In genomic region chr2:153115679-153116081, GRCm38 (mm10) we compare ENCODE assay signal across 23 mouse cellular contexts. TPM values are rescaled to one million over a fixed set of nuclear protein-coding genes. Genes with fewer than 3 reads are reported as not detected.
DNase-seq lines count a peak whose midpoint lies in the region; ATAC-seq and TF ChIP-seq lines count a peak whose summit lies in the region.
"Had no signal": no experiment of that assay in that cellular context is flagged by ENCODE, and none has a peak within 500 bp of the region (broad histone marks: within the 10 kb centered on the region; RNA-seq: fewer than 3 reads in every experiment).

No protein-coding gene starts in this region.

- H3K9me3 ChIP-seq in MEL (replicated peaks; ENCODE audit: insufficient read depth, low read length): no peaks in the 10 kb centered on the region
- no peaks in the 10 kb centered on the region for H3K9me3 ChIP-seq in forebrain, embryonic 11.5 days (ENCODE audit: control insufficient read depth, low read length)
- H3K9me3 ChIP-seq: embryonic facial prominence, embryonic 10.5 days; forebrain, embryonic 15.5 days; heart, embryonic 12.5 days; liver, embryonic 15.5 days; megakaryocyte, embryonic 14.5 days; midbrain, embryonic 15.5 days had no signal

- ATAC-seq in erythroblast, adult 5-6 weeks (replicated peaks; ENCODE audit: low FRiP score, poor library complexity, severe bottlenecking): no peak
- ATAC-seq in forebrain, embryonic 11.5 days (replicated peaks; ENCODE audit: low FRiP score): no peak
- ATAC-seq: activated CD4-positive, CD25-positive, alpha-beta regulatory T cell, adult 4 months; forebrain, embryonic 15.5 days; lung, postnatal 0 days; midbrain, embryonic 15.5 days had no signal

- H3K27me3 ChIP-seq in spleen, adult 2 months (ENCODE audit: control insufficient read depth, insufficient read depth, low read length): no peaks in the 10 kb centered on the region
- H3K27me3 ChIP-seq in MEL (ENCODE audit: control insufficient read depth in 1 of 2, insufficient read depth in 2 of 2, low read length in 2 of 2): peaks cover 1 to 6% of the 10 kb centered on the region in 2 experiments; a peak in 3 of 4 replicates
- no peaks in the 10 kb centered on the region for H3K27me3 ChIP-seq in forebrain, embryonic 11.5 days (ENCODE audit: control insufficient read depth, insufficient read depth, low read length)
- H3K27me3 ChIP-seq: forebrain, embryonic 15.5 days; midbrain, embryonic 15.5 days had no signal

- no peak overlapping the region for H3K4me2 ChIP-seq in forebrain, embryonic 11.5 days (ENCODE audit: low read depth, low read length, severe bottlenecking)
- H3K4me2 ChIP-seq: forebrain, embryonic 15.5 days; heart, embryonic 12.5 days; hindbrain, embryonic 14.5 days; liver, embryonic 15.5 days; midbrain, embryonic 15.5 days had no signal

- peaks cover 2% of the 10 kb centered on the region; the same call in 1 of the 2 replicates for H3K36me3 ChIP-seq in spleen, adult 2 months (ENCODE audit: control insufficient read depth, insufficient read depth, low read length)
- H3K36me3 ChIP-seq in MEL (ENCODE audit: control insufficient read depth in 1 of 2, insufficient read depth in 2 of 2, low read length in 2 of 2) (peaks cover 0 to 24% of the 10 kb centered on the region in 2 experiments; a peak in 2 of 4 replicates), macrophage (ENCODE audit: inconsistent target) (peaks cover 20% of the 10 kb centered on the region; the same call in 1 of the 2 replicates)
- no peaks in the 10 kb centered on the region for H3K36me3 ChIP-seq in forebrain, embryonic 11.5 days (ENCODE audit: control insufficient read depth, insufficient read depth, low read length)
- H3K36me3 ChIP-seq: embryonic facial prominence, embryonic 10.5 days; forebrain, embryonic 15.5 days; heart, embryonic 12.5 days; liver, embryonic 15.5 days; midbrain, embryonic 15.5 days had no signal

- peaks cover 27% of the 10 kb centered on the region for H3K4me1 ChIP-seq in spleen, adult 2 months (ENCODE audit: control insufficient read depth, insufficient read depth, insufficient read length)
- H3K4me1 ChIP-seq in MEL (ENCODE audit: control insufficient read depth in 1 of 2, insufficient read depth in 2 of 2, low read length in 2 of 2): peaks cover 11 to 33% of the 10 kb centered on the region in 2 experiments
- H3K4me1 ChIP-seq in bone marrow, adult 2 months (ENCODE audit: control insufficient read depth, insufficient read depth, low read length): peaks cover 17% of the 10 kb centered on the region
- no peaks in the 10 kb centered on the region for H3K4me1 ChIP-seq in forebrain, embryonic 11.5 days (replicated peaks; ENCODE audit: control insufficient read depth, insufficient read depth, low read length)
- H3K4me1 ChIP-seq: embryonic facial prominence, embryonic 10.5 days; forebrain, embryonic 15.5 days; heart, embryonic 12.5 days; midbrain, embryonic 15.5 days had no signal

- TF ChIP-seq CTCF in spleen, adult 2 months (IDR thresholded peaks at IDR 0.05; ENCODE audit: extremely low read depth, insufficient read depth, insufficient read length, insufficient replicate concordance): no peak
- no peak for TF ChIP-seq CTCF in MEL (IDR thresholded peaks at IDR 0.05 in 2 of 3, conservative IDR thresholded peaks at IDR 0.05 in 1 of 3; ENCODE audit: control insufficient read depth in 1 of 3, insufficient read depth in 1 of 3, low read depth in 2 of 3, low read length in 3 of 3, poor library complexity in 1 of 3, severe bottlenecking in 1 of 3)
- TF ChIP-seq CTCF in bone marrow, adult 2 months (IDR thresholded peaks at IDR 0.05; ENCODE audit: control insufficient read depth, insufficient read depth, low read length): no peak

- 28% methylated on average over 4 of the region's 4 CpGs for WGBS in spleen, adult 2 months
- WGBS in bone marrow, adult 2 months: 6% methylated on average over 4 of the region's 4 CpGs
- 14% methylated on average over 4 of the region's 4 CpGs for WGBS in macrophage (ENCODE audit: missing documents)
- 80% methylated on average over 4 of the region's 4 CpGs for WGBS in forebrain, embryonic 11.5 days

- TF ChIP-seq POLR2A in spleen, adult 2 months (IDR thresholded peaks at IDR 0.05; ENCODE audit: low read depth, low read length): no peak
- TF ChIP-seq POLR2A in MEL (IDR thresholded peaks at IDR 0.05; ENCODE audit: control insufficient read depth in 1 of 2, insufficient read depth in 1 of 2, low read depth in 1 of 2, low read length in 2 of 2, poor library complexity in 1 of 2): peak; percentile 39 to 78; a peak in 2 of 4 replicates
- TF ChIP-seq POLR2A in bone marrow, adult 2 months (IDR thresholded peaks at IDR 0.05; ENCODE audit: borderline replicate concordance, control insufficient read depth, low read depth, low read length): no peak

- no peak for DNase-seq in spleen, adult 2 months (ENCODE audit: low read depth in 1 of 2, low spot score in 2 of 2)
- no peak for DNase-seq in spleen, adult 18-20 months
- DNase-seq in MEL (ENCODE audit: low read depth, low spot score): peak; percentile 89
- DNase-seq in forebrain, embryonic 11.5 days (ENCODE audit: low spot score): no peak
- DNase-seq: adrenal gland, postnatal 10 days; cerebellum, adult 18-20 months; cerebellum, postnatal 36 days; heart, postnatal 14 days; retina, postnatal 1 day; right cerebral cortex, postnatal 4 days; thymus, adult 2 months had no signal

- H3K27ac ChIP-seq in spleen, adult 2 months (ENCODE audit: insufficient read depth, low read length): peak overlapping the region; percentile 70
- H3K27ac ChIP-seq in MEL (ENCODE audit: control insufficient read depth, low read depth, low read length): peak overlapping the region; percentile 89
- H3K27ac ChIP-seq in bone marrow, adult 2 months (ENCODE audit: control insufficient read depth, insufficient read depth, low read depth, low read length, poor library complexity): peak overlapping the region; percentile 54; the same call in 1 of the 2 replicates
- peak overlapping the region; percentile 93 for H3K27ac ChIP-seq in macrophage
- H3K27ac ChIP-seq in forebrain, embryonic 11.5 days (ENCODE audit: low read depth, low read length): no peak overlapping the region
- H3K27ac ChIP-seq: embryonic facial prominence, embryonic 10.5 days; forebrain, embryonic 15.5 days; hindbrain, embryonic 14.5 days; liver, embryonic 15.5 days; midbrain, embryonic 15.5 days had no signal

- H3K79me2 ChIP-seq in MEL (ENCODE audit: control insufficient read depth, insufficient read depth, low read length, poor library complexity): no peaks in the 10 kb centered on the region
- H3K79me2 ChIP-seq in macrophage (ENCODE audit: inconsistent target): peaks cover 79% of the 10 kb centered on the region

- H3K9ac ChIP-seq in MEL (ENCODE audit: control insufficient read depth, low read depth, low read length, poor library complexity, severe bottlenecking): peak overlapping the region; percentile 60
- H3K9ac ChIP-seq in forebrain, embryonic 11.5 days (ENCODE audit: low read length): no peak overlapping the region
- H3K9ac ChIP-seq: forebrain, embryonic 15.5 days; heart, embryonic 12.5 days; hindbrain, embryonic 14.5 days; liver, embryonic 15.5 days; midbrain, embryonic 15.5 days had no signal

- TF ChIP-seq EP300 in MEL (IDR thresholded peaks at IDR 0.05; ENCODE audit: low read depth in 1 of 2, low read length in 2 of 2): peak; percentile 79 to 83

- TF ChIP-seq RAD21 in MEL (IDR thresholded peaks at IDR 0.05; ENCODE audit: low read depth, low read length): no peak

- no peak overlapping the region for H3K4me3 ChIP-seq in spleen, adult 2 months (ENCODE audit: extremely low read depth, insufficient read depth, insufficient read length)
- H3K4me3 ChIP-seq in MEL (ENCODE audit: control insufficient read depth in 1 of 2, insufficient read depth in 1 of 2, low read depth in 2 of 2, low read length in 2 of 2) (peak overlapping the region in 1 of 2 experiments; percentile 25; a peak in 1 of 4 replicates), macrophage (ENCODE audit: inconsistent target) (no peak overlapping the region)
- no peak overlapping the region for H3K4me3 ChIP-seq in bone marrow, adult 2 months (replicated peaks; ENCODE audit: control insufficient read depth, low read depth, low read length)
- no peak overlapping the region for H3K4me3 ChIP-seq in forebrain, embryonic 11.5 days (ENCODE audit: low read depth, low read length)
- H3K4me3 ChIP-seq: embryonic facial prominence, embryonic 10.5 days; forebrain, embryonic 15.5 days; heart, embryonic 12.5 days; liver, embryonic 15.5 days; megakaryocyte, embryonic 14.5 days; midbrain, embryonic 15.5 days had no signal

RNA-seq across cellular contexts. Expression of gene Hck, which starts 7.4 kb away (rescaled TPM):
- polyA plus RNA-seq in spleen, adult 2 months (2012; rRNA removed): 78.9 and 92.2 TPM in 2 replicates
- total RNA-seq in MEL (2012; rRNA removed): not detected in 2 replicates
- polyA plus RNA-seq in MEL (2012; ENCODE audit: insufficient read depth in 1 of 2, insufficient read length in 2 of 2, low read depth in 1 of 2, low replicate concordance in 2 of 2, missing spikeins in 1 of 2) (not detected), macrophage (2018) (79.1 to 116 TPM (median 113 TPM) in 3 replicates)
- polyA plus RNA-seq in bone marrow, adult 2 months (2011; ENCODE audit: insufficient read depth, insufficient read length, low replicate concordance, missing spikeins): 20.0 and 54.3 TPM in 2 replicates
- 100 to 1,000 TPM in 13 of 26 experiments, 10 to 100 TPM in 13; 41.1 to 247 (median 110) TPM for total RNA-seq in macrophage (2018; cell fraction: chromatin; rRNA removed)
- 100 to 1,000 TPM in 14 of 26 experiments, 10 to 100 TPM in 12; 66.9 to 317 (median 157) TPM for total RNA-seq in macrophage (2018; cell fraction: cytosol; rRNA removed)
- total RNA-seq in macrophage (2018; cell fraction: nucleus; rRNA removed): 100 to 1,000 TPM in 15 of 26 experiments, 10 to 100 TPM in 11; 50.1 to 367 (median 152) TPM
- total RNA-seq in erythroblast, adult 5-6 weeks (2015; ENCODE audit: low replicate concordance): 19.2 and 46.6 TPM in 2 replicates
- total RNA-seq in erythroblast, adult 5-6 weeks (2017; ENCODE audit: low replicate concordance): 28.7 and 45.7 TPM in 2 replicates
- polyA plus RNA-seq in forebrain, embryonic 11.5 days (2014; fragmentation: Nextera tagmentation; extraction: Ambion mirVana): 1.8 TPM in 2 replicates

RNA-seq across cellular contexts. Expression of gene Tm9sf4, which starts 45.4 kb away (rescaled TPM):
- 21.8 and 22.0 TPM in 2 replicates for polyA plus RNA-seq in spleen, adult 2 months (2012; rRNA removed)
- 16.1 and 16.8 TPM in 2 replicates for total RNA-seq in MEL (2012; rRNA removed)
- polyA plus RNA-seq in MEL (2012; ENCODE audit: insufficient read depth in 1 of 2, insufficient read length in 2 of 2, low read depth in 1 of 2, low replicate concordance in 2 of 2, missing spikeins in 1 of 2): 100 to 1,000 TPM in 1 of 2 experiments, 10 to 100 TPM in 1; 29.8 to 269 TPM
- 12.6 and 18.3 TPM in 2 replicates for polyA plus RNA-seq in bone marrow, adult 2 months (2011; ENCODE audit: insufficient read depth, insufficient read length, low replicate concordance, missing spikeins)
- total RNA-seq in macrophage (2018; cell fraction: chromatin; rRNA removed): 100 to 1,000 TPM; 206 to 532 (median 312) TPM
- total RNA-seq in macrophage (2018; cell fraction: cytosol; rRNA removed): 100 to 1,000 TPM; 104 to 167 (median 140) TPM
- 100 to 1,000 TPM; 197 to 420 (median 240) TPM for total RNA-seq in macrophage (2018; cell fraction: nucleus; rRNA removed)
- 93.5 to 244 TPM (median 125 TPM) in 3 replicates for polyA plus RNA-seq in macrophage (2018)
- 16.9 and 19.2 TPM in 2 replicates for total RNA-seq in erythroblast, adult 5-6 weeks (2015; ENCODE audit: low replicate concordance)
- total RNA-seq in erythroblast, adult 5-6 weeks (2017; ENCODE audit: low replicate concordance): 14.9 and 23.3 TPM in 2 replicates
- 71.8 and 79.4 TPM in 2 replicates for polyA plus RNA-seq in forebrain, embryonic 11.5 days (2014; fragmentation: Nextera tagmentation; extraction: Ambion mirVana)

RNA-seq across cellular contexts. Expression of gene Ccm2l, which starts 49.9 kb away (rescaled TPM):
- 17.5 and 19.2 TPM in 2 replicates for polyA plus RNA-seq in spleen, adult 2 months (2012; rRNA removed)
- total RNA-seq in MEL (2012; rRNA removed): not detected in 2 replicates
- polyA plus RNA-seq in MEL (2012; ENCODE audit: insufficient read depth in 1 of 2, insufficient read length in 2 of 2, low read depth in 1 of 2, low replicate concordance in 2 of 2, missing spikeins in 1 of 2) (not detected), macrophage (2018) (not detected in 3 replicates)
- 4.8 and 8.3 TPM in 2 replicates for polyA plus RNA-seq in bone marrow, adult 2 months (2011; ENCODE audit: insufficient read depth, insufficient read length, low replicate concordance, missing spikeins)
- total RNA-seq in macrophage (2018; cell fraction: chromatin; rRNA removed): not detected
- total RNA-seq in macrophage (2018; cell fraction: cytosol; rRNA removed): not detected
- not detected for total RNA-seq in macrophage (2018; cell fraction: nucleus; rRNA removed)
- not detected in 2 replicates for total RNA-seq in erythroblast, adult 5-6 weeks (2015; ENCODE audit: low replicate concordance)
- 0.28 TPM in 1 of 2 replicates, not detected in the other for total RNA-seq in erythroblast, adult 5-6 weeks (2017; ENCODE audit: low replicate concordance)
- polyA plus RNA-seq in forebrain, embryonic 11.5 days (2014; fragmentation: Nextera tagmentation; extraction: Ambion mirVana): 0.99 and 1.3 TPM in 2 replicates
- polyA plus RNA-seq: activated CD4-positive, CD25-positive, alpha-beta regulatory T cell, adult 4 months had no signal

Comparison
In these comparisons a context has a peak if more than half of its experiments do, and no peak if none do; other contexts are left out.
1. POLR2A ChIP-seq: peak in MEL (2 of 2); none in spleen, adult 2 months (single experiment) and bone marrow, adult 2 months (single experiment).